12 mouse cellular contexts compared by ENCODE assay signal in genomic region chr14:3209367-3209766, GRCm38 (mm10). TPM values are rescaled to one million over a fixed set of nuclear protein-coding genes. Genes with fewer than 3 reads are reported as not detected.
DNase-seq lines count a peak whose midpoint lies in the region; ATAC-seq and TF ChIP-seq lines count a peak whose summit lies in the region.
"Not testable (repeated sequence)": the region's sequence is repeated elsewhere in the genome, so short reads cannot be mapped to it uniquely, and the experiment has no call there.
"Had no signal": no experiment of that assay in that cellular context is flagged by ENCODE, and none has a peak within 500 bp of the region (broad histone marks: within the 10 kb centered on the region; RNA-seq: fewer than 3 reads in every experiment).

No protein-coding gene starts in this region.

- not testable (repeated sequence) for H3K9ac ChIP-seq in embryonic facial prominence, embryonic 13.5 days; heart, embryonic 14.5 days (ENCODE audit: low read length); hindbrain, postnatal 0 days (replicated peaks; ENCODE audit: low read length)

- peak; percentile 7 for DNase-seq in cerebellum, adult 9-10 months
- DNase-seq in hindbrain, postnatal 0 days (ENCODE audit: low spot score): peak; percentile 54
- peak; percentile 11 to 16 for DNase-seq in left cerebral cortex, adult 2 months (ENCODE audit: extremely low spot score in 1 of 2, low spot score in 2 of 2)
- DNase-seq in mesoderm, embryonic 11.5 days (ENCODE audit: low read depth, low spot score): peak; percentile 0
- peak; percentile 4 for DNase-seq in right cerebral cortex, adult 18-20 months

- H3K27me3 ChIP-seq in embryonic facial prominence, embryonic 13.5 days; heart, embryonic 14.5 days (ENCODE audit: control insufficient read depth, insufficient read depth, low read length); hindbrain, postnatal 0 days (ENCODE audit: insufficient read depth, low read length): not testable (repeated sequence)

- WGBS in embryonic facial prominence, embryonic 13.5 days: 11% methylated on average over 9 of the region's 11 CpGs
- 7% methylated on average over 9 of the region's 11 CpGs for WGBS in heart, embryonic 14.5 days
- WGBS in hindbrain, postnatal 0 days: 10% methylated on average over 9 of the region's 11 CpGs

- H3K36me3 ChIP-seq in embryonic facial prominence, embryonic 13.5 days; heart, embryonic 14.5 days (ENCODE audit: control insufficient read depth, insufficient read depth, low read length); hindbrain, postnatal 0 days (ENCODE audit: insufficient read depth, low read length): not testable (repeated sequence)

- TF ChIP-seq CTCF in hindbrain, postnatal 0 days (IDR thresholded peaks at IDR 0.05; ENCODE audit: low read depth): peak; percentile 65
- peak; percentile 39 for TF ChIP-seq CTCF in left cerebral cortex, adult 2 months (IDR thresholded peaks at IDR 0.05)

- intact Hi-C loops in left cerebral cortex, adult 2 months (cut with DNase I): not testable (repeated sequence)

- H3K4me2 ChIP-seq in embryonic facial prominence, embryonic 13.5 days: 0 out of 2 replicates have a peak overlapping the region, but pooled peaks have one; percentile 9
- peak overlapping the region; percentile 29; the same call in 1 of the 2 replicates for H3K4me2 ChIP-seq in heart, embryonic 14.5 days (ENCODE audit: low read length)
- not testable (repeated sequence) for H3K4me2 ChIP-seq in hindbrain, postnatal 0 days (ENCODE audit: low read depth, low read length)

- H3K4me3 ChIP-seq in embryonic facial prominence, embryonic 13.5 days; heart, embryonic 14.5 days (ENCODE audit: control insufficient read depth in 1 of 2, insufficient read depth in 1 of 2, low read depth in 1 of 2, low read length in 2 of 2); hindbrain, postnatal 0 days (ENCODE audit: low read length); left cerebral cortex, adult 2 months: not testable (repeated sequence)

- H3K27ac ChIP-seq in embryonic facial prominence, embryonic 13.5 days; heart, embryonic 14.5 days (replicated peaks in 1 of 2; ENCODE audit: control insufficient read depth in 1 of 2, insufficient read depth in 1 of 2, low read depth in 2 of 2, low read length in 2 of 2); hindbrain, postnatal 0 days; left cerebral cortex, adult 2 months: not testable (repeated sequence)

- ATAC-seq in embryonic facial prominence, embryonic 13.5 days (ENCODE audit: insufficient number of reproducible peaks, insufficient read depth, low FRiP score, low TSS enrichment, low read depth); heart, embryonic 14.5 days (ENCODE audit: insufficient number of reproducible peaks, insufficient read depth, low FRiP score, low read depth); hindbrain, postnatal 0 days: not testable (repeated sequence)

- not testable (repeated sequence) for H3K9me3 ChIP-seq in embryonic facial prominence, embryonic 13.5 days; heart, embryonic 14.5 days (ENCODE audit: control insufficient read depth, low read length); hindbrain, postnatal 0 days (ENCODE audit: low read length)

- H3K4me1 ChIP-seq in embryonic facial prominence, embryonic 13.5 days; heart, embryonic 14.5 days (ENCODE audit: control insufficient read depth in 2 of 2, insufficient read depth in 2 of 2, low read length in 2 of 2); hindbrain, postnatal 0 days (ENCODE audit: insufficient read depth, low read length): not testable (repeated sequence)

RNA-seq across cellular contexts. Expression of gene D830030K20Rik, which starts 1.1 kb away (rescaled TPM):
- polyA plus RNA-seq in embryonic facial prominence, embryonic 13.5 days (2015; fragmentation: Nextera tagmentation; extraction: Ambion mirVana): 6.6 and 8.5 TPM in 2 replicates
- polyA plus RNA-seq in heart, embryonic 14.5 days (2014; fragmentation: Nextera tagmentation; extraction: Ambion mirVana): 27.9 and 35.1 TPM in 2 replicates
- 10.3 and 13.3 TPM in 2 replicates for total RNA-seq in hindbrain, postnatal 0 days (2014; rRNA removed)
- polyA plus RNA-seq in hindbrain, postnatal 0 days (2015; fragmentation: Nextera tagmentation; extraction: Ambion mirVana): 29.5 and 31.8 TPM in 2 replicates
- 1 to 10 TPM; 4.7 to 5.8 TPM for total RNA-seq in left cerebral cortex, adult 2 months (2021)
- total RNA-seq: liver, adult 2 months had no signal

RNA-seq across cellular contexts. Expression of gene Gm5795, which starts 21.3 kb away (rescaled TPM):
- not detected in 2 replicates for polyA plus RNA-seq in embryonic facial prominence, embryonic 13.5 days (2015; fragmentation: Nextera tagmentation; extraction: Ambion mirVana)
- not detected in 2 replicates for polyA plus RNA-seq in heart, embryonic 14.5 days (2014; fragmentation: Nextera tagmentation; extraction: Ambion mirVana)
- total RNA-seq in hindbrain, postnatal 0 days (2014; rRNA removed): 1.6 TPM in 1 of 2 replicates, not detected in the other
- 0.19 and 0.20 TPM in 2 replicates for polyA plus RNA-seq in hindbrain, postnatal 0 days (2015; fragmentation: Nextera tagmentation; extraction: Ambion mirVana)
- total RNA-seq in left cerebral cortex, adult 2 months (2021): not detected
- total RNA-seq: ES-E14; heart, adult 18-20 months; liver, adult 2 months had no signal
- polyA plus RNA-seq: activated CD4-positive, CD25-positive, alpha-beta regulatory T cell, adult 4 months; liver, adult 2 months; stomach, embryonic 16.5 days had no signal

Comparison
In these comparisons a context has a peak if more than half of its experiments do, and no peak if none do; other contexts are left out.
1. DNase-seq: peak in every context shown above with its lines; median percentile 54 in hindbrain, postnatal 0 days; 14 in left cerebral cortex, adult 2 months; 7 in cerebellum, adult 9-10 months; 4 in right cerebral cortex, adult 18-20 months; 0 in mesoderm, embryonic 11.5 days.